Mouse (Mus musculus) CH12.LX (cell line): ENCODE results near the gene AL607142.1. TPM values are rescaled to one million over a fixed set of nuclear protein-coding genes. Genes with fewer than 3 reads are reported as not detected.

Source experiments
- DNase-seq: peaks from one replicate; pipeline ENCODE4 v3.0.0-alpha.2; 2013; ENCODE audit errors: extremely low read depth
- H3K27ac ChIP-seq: 2 replicates; pipeline ENCODE4 v1.5.1; 2012; ENCODE audit warnings: low read depth, mild to moderate bottlenecking, control low read depth, moderate library complexity; ENCODE audit not compliant: insufficient read depth
- H3K27me3 ChIP-seq: replicated peaks from 2 replicates; pipeline ENCODE3; 2012; ENCODE audit warnings: inconsistent platforms
- H3K36me3 ChIP-seq, 2 experiments: replicated peaks in 1 of 2; 2 replicates each; pipeline versions ENCODE3 to v1.6.1; 2012; ENCODE audit warnings: inconsistent platforms in 1 of 2, low read length in 1 of 2, mild to moderate bottlenecking in 1 of 2, mixed read lengths in 1 of 2, moderate library complexity in 1 of 2; ENCODE audit not compliant: control insufficient read depth in 1 of 2, insufficient read depth in 1 of 2
- H3K4me1 ChIP-seq, 2 experiments: 2 replicates each; pipeline ENCODE4 v1.6.1; 2012; ENCODE audit warnings: inconsistent platforms in 1 of 2, moderate library complexity in 1 of 2; ENCODE audit not compliant: insufficient read depth in 2 of 2, control insufficient read depth in 1 of 2
- H3K4me2 ChIP-seq: 2 replicates; pipeline ENCODE4 v1.6.1; 2012; ENCODE audit warnings: low read depth, mild to moderate bottlenecking, control low read depth; ENCODE audit not compliant: poor library complexity, insufficient read depth, severe bottlenecking
- H3K4me3 ChIP-seq, 3 experiments: fragments of 150-350 bp in 1 of 3; sonication (generic) in 1 of 3; replicated peaks in 1 of 3; 2 replicates each; pipeline versions ENCODE3 to v1.5.1; 2011 to 2012; ENCODE audit warnings: low read depth in 2 of 3, low read length in 2 of 3, mild to moderate bottlenecking in 2 of 3, moderate library complexity in 2 of 3, control low read depth in 1 of 3, improper control_type of control experiment in 1 of 3, inconsistent platforms in 1 of 3, mixed read lengths in 1 of 3; ENCODE audit not compliant: poor library complexity in 1 of 3
- H3K79me2 ChIP-seq: replicated peaks from 2 replicates; pipeline ENCODE4 v1.6.1; 2012; ENCODE audit warnings: mild to moderate bottlenecking, moderate library complexity; ENCODE audit not compliant: control insufficient read depth, poor library complexity, insufficient read depth, severe bottlenecking; ENCODE audit errors: extremely low read depth
- H3K9ac ChIP-seq: 2 replicates; pipeline ENCODE4 v1.6.1; 2012; ENCODE audit warnings: low read depth, mild to moderate bottlenecking, control low read depth, moderate library complexity; ENCODE audit not compliant: insufficient read depth
- H3K9me3 ChIP-seq: replicated peaks from 2 replicates; pipeline ENCODE3; 2012; ENCODE audit warnings: low read length, inconsistent platforms, mixed read lengths
- BHLHE40 ChIP-seq: IDR thresholded peaks from 2 replicates; pipeline ENCODE4 v1.6.1; 2011; ENCODE audit warnings: mild to moderate bottlenecking, low read depth, low read length, improper control_type of control experiment
- CHD1 ChIP-seq: IDR thresholded peaks from 2 replicates; pipeline ENCODE4 v1.6.1; 2012; ENCODE audit warnings: low read depth, low read length, improper control_type of control experiment, inconsistent platforms
- CHD2 ChIP-seq: IDR thresholded peaks from 2 replicates; pipeline ENCODE4 v1.6.1; 2011; ENCODE audit warnings: low read length, improper control_type of control experiment
- EP300 ChIP-seq: IDR thresholded peaks from 2 replicates; pipeline ENCODE4 v1.6.1; 2011; ENCODE audit warnings: low read length, improper control_type of control experiment
- ETS1 ChIP-seq: conservative IDR thresholded peaks from 2 replicates; pipeline ENCODE4 v1.6.1; 2012; ENCODE audit warnings: low read depth, mild to moderate bottlenecking, inconsistent platforms, low read length, improper control_type of control experiment, moderate library complexity
- GABPA ChIP-seq: IDR thresholded peaks from 2 replicates; pipeline ENCODE4 v1.6.1; 2012; ENCODE audit warnings: low read depth, low read length, improper control_type of control experiment, inconsistent platforms; ENCODE audit not compliant: insufficient replicate concordance
- HCFC1 ChIP-seq: IDR thresholded peaks from 2 replicates; pipeline ENCODE4 v1.6.1; 2012; ENCODE audit warnings: low read depth, mild to moderate bottlenecking, inconsistent platforms, low read length, improper control_type of control experiment
- IRF4 ChIP-seq: IDR thresholded peaks from 2 replicates; pipeline ENCODE4 v1.6.1; 2014; ENCODE audit warnings: low read depth, mild to moderate bottlenecking, inconsistent platforms, low read length, improper control_type of control experiment
- JUN ChIP-seq: IDR thresholded peaks from 2 replicates; pipeline ENCODE4 v1.6.1; 2011; ENCODE audit warnings: low read depth, mild to moderate bottlenecking, low read length, improper control_type of control experiment, moderate library complexity; ENCODE audit not compliant: insufficient read depth
- MAFK ChIP-seq: IDR thresholded peaks from 2 replicates; pipeline ENCODE4 v1.6.1; 2011; ENCODE audit warnings: low read length, improper control_type of control experiment; ENCODE audit not compliant: insufficient replicate concordance
- MAX ChIP-seq: IDR thresholded peaks from 2 replicates; pipeline ENCODE4 v1.6.1; 2011; ENCODE audit warnings: low read length, improper control_type of control experiment
- MAZ ChIP-seq: IDR thresholded peaks from 2 replicates; pipeline ENCODE4 v1.6.1; 2012; ENCODE audit warnings: low read depth, mild to moderate bottlenecking, inconsistent platforms, low read length, improper control_type of control experiment, moderate library complexity
- MEF2A ChIP-seq: IDR thresholded peaks from 2 replicates; pipeline ENCODE4 v1.6.1; 2014; ENCODE audit warnings: low read depth, mild to moderate bottlenecking, inconsistent platforms, low read length, improper control_type of control experiment, borderline replicate concordance
- MYC ChIP-seq: IDR thresholded peaks from 2 replicates; pipeline ENCODE4 v1.6.1; 2011; ENCODE audit warnings: low read depth, mild to moderate bottlenecking, improper control_type of control experiment, low read length
- NELFE ChIP-seq: IDR thresholded peaks from 2 replicates; pipeline ENCODE4 v1.6.1; 2011; ENCODE audit warnings: low read depth, low read length, improper control_type of control experiment
- NRF1 ChIP-seq: IDR thresholded peaks from 2 replicates; pipeline ENCODE4 v1.6.1; 2014; ENCODE audit warnings: low read depth, mild to moderate bottlenecking, inconsistent platforms, low read length, improper control_type of control experiment, moderate library complexity
- PAX5 ChIP-seq: IDR thresholded peaks from 2 replicates; pipeline ENCODE4 v1.6.1; 2012; ENCODE audit warnings: low read length, inconsistent platforms, mixed read lengths
- POLR2A ChIP-seq: IDR thresholded peaks from 2 replicates; pipeline ENCODE4 v1.6.1; 2011; ENCODE audit warnings: low read depth, mild to moderate bottlenecking, improper control_type of control experiment, low read length
- POLR2AphosphoS2 ChIP-seq: IDR thresholded peaks from 2 replicates; pipeline ENCODE4 v1.6.1; 2011; ENCODE audit warnings: low read depth, low read length, improper control_type of control experiment
- RAD21 ChIP-seq: IDR thresholded peaks from 2 replicates; pipeline ENCODE4 v1.6.1; 2011; ENCODE audit warnings: low read depth, mild to moderate bottlenecking, low read length, improper control_type of control experiment, moderate library complexity
- RCOR1 ChIP-seq: conservative IDR thresholded peaks from 2 replicates; pipeline ENCODE4 v1.6.1; 2012; ENCODE audit warnings: low read depth, mild to moderate bottlenecking, inconsistent platforms, low read length, improper control_type of control experiment
- SMC3 ChIP-seq: IDR thresholded peaks from 2 replicates; pipeline ENCODE4 v1.6.1; 2011; ENCODE audit warnings: low read depth, low read length, improper control_type of control experiment
- UBTF ChIP-seq: IDR thresholded peaks from 2 replicates; pipeline ENCODE4 v1.6.1; 2012; ENCODE audit warnings: low read depth, mild to moderate bottlenecking, inconsistent platforms, low read length, improper control_type of control experiment, moderate library complexity
- USF1 ChIP-seq: IDR thresholded peaks from 2 replicates; pipeline ENCODE4 v1.6.1; 2014; ENCODE audit warnings: low read depth, mild to moderate bottlenecking, inconsistent platforms, low read length, improper control_type of control experiment
- ZC3H11A ChIP-seq: IDR thresholded peaks from 2 replicates; pipeline ENCODE4 v1.6.1; 2012; ENCODE audit warnings: low read depth, mild to moderate bottlenecking, inconsistent platforms, low read length, improper control_type of control experiment
- ZKSCAN1 ChIP-seq: IDR thresholded peaks from 2 replicates; pipeline ENCODE4 v1.6.1; 2012; ENCODE audit warnings: low read depth, inconsistent platforms, low read length, improper control_type of control experiment, borderline replicate concordance
- ZMIZ1 ChIP-seq: IDR thresholded peaks from 2 replicates; pipeline ENCODE4 v1.6.1; 2012; ENCODE audit warnings: low read depth, mild to moderate bottlenecking, inconsistent platforms, low read length, improper control_type of control experiment
- dilution Hi-C: fragments of 300-500 bp; cut with MboI; formaldehyde crosslinking; loops from 2 replicates; pipeline ENCODE4 v1.14.3; 2020; ENCODE audit warnings: low sequenced_read_pairs; ENCODE audit not compliant: extremely low pct_unique_long_range_greater_than_20kb, extremely low pct_ligation_motif_present
- in situ Hi-C: fragments of 300-500 bp; cut with MboI; formaldehyde crosslinking; loops from 3 replicates; pipeline ENCODE4 v1.14.3; 2019; ENCODE audit warnings: low sequenced_read_pairs, low pct_ligation_motif_present, low pct_unique_long_range_greater_than_20kb, mixed read lengths
- polyA plus RNA-seq: library from polyadenylated mRNA; unstranded; fragments of >175 nt; gene quantifications from 2 replicates; pipeline ENCODE4 v1.2.1, GENCODE M21; 2012; ENCODE audit warnings: low read depth; ENCODE audit not compliant: insufficient read length
- total RNA-seq, 2 experiments: library from RNA; depleted of rRNA; stranded (reverse); fragments of 300-350 nt in 1 of 2; fragments of >200 nt in 1 of 2; gene quantifications; 2 replicates each; pipeline ENCODE4 v1.2.3; 2012 to 2014

The AL607142.1 gene
- total and polyA plus RNA-seq, 3 experiments: 22.0 TPM; not detected in 2

DNA sequence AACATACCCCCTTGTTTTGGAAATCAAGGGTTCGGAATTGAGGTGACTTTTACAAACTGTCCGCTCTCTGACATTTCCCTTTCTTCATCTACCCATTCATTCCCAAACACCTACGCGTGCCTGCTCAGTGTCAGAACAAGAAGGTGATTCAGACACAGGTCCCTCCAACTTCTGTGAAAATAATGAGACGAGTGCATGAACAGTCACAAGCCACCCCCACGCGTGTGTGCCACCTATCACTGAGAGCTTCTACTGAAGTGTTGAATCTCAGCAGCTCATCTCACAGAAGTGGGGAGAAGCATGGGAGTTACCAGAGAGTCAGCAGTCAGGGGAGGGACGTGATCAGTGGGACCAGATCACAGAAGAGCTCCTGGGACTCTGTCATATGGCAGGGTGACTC, 12.5 kb downstream of the AL607142.1 start:
- Histone ChIP-seq H3K27me3 (no peaks in the 10 kb centered on the region), H3K4me2 (no peak overlapping the region), H3K36me3 (peaks cover 30 to 95% of the 10 kb centered on the region in 2 experiments), H3K79me2 (no peaks in the 10 kb centered on the region), H3K27ac (no peak overlapping the region), H3K9me3 (no peaks in the 10 kb centered on the region), H3K4me1 (peaks cover 10 to 31% of the 10 kb centered on the region in 2 experiments; a peak in 3 of 4 replicates), H3K4me3 (no peak overlapping the region), H3K9ac (no peak overlapping the region)
- in situ Hi-C loops (no loop called here), dilution Hi-C loops (no loop called here)
- no peak for TF ChIP-seq SMC3
- no peak for TF ChIP-seq MAFK
- no peak for TF ChIP-seq NELFE
- no peak for TF ChIP-seq BHLHE40
- no peak for TF ChIP-seq MEF2A
- TF ChIP-seq USF1: no peak
- TF ChIP-seq JUN: no peak
- TF ChIP-seq EP300: no peak
- TF ChIP-seq MAX: no peak
- no peak for TF ChIP-seq ZC3H11A
- TF ChIP-seq POLR2A: no peak
- TF ChIP-seq GABPA: no peak
- no peak for TF ChIP-seq RAD21
- no peak for TF ChIP-seq RCOR1
- no peak for TF ChIP-seq MYC
- TF ChIP-seq UBTF: no peak
- TF ChIP-seq MAZ: no peak
- no peak for TF ChIP-seq IRF4
- no peak for TF ChIP-seq CHD1
- DNase-seq: no peak

DNA sequence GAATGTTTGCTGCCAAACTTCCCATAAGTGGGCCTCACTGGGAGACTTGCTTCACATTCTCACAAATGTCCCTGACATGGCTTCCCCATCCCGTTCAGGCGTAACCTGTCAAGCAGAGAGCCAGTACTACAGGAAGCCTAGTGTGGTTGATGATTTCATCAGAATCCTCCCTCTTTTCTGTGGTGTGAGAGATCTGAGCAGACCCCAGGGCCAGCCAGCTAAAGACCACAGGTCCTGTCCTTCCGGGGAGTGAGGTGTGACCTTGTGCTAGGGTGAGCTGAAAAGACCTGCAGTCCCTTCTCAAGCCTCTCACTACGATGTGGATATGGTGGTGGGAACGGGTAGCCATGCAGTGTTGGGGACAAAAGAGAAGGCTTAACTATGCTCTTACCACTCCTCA, 17.7 kb downstream of the AL607142.1 start:
- dilution Hi-C loops (no loop called here), in situ Hi-C loops (no loop called here)
- TF ChIP-seq IRF4 (no peak), ETS1 (no peak), CHD2 (no peak), HCFC1 (no peak), NRF1 (no peak), MAZ (no peak), ZKSCAN1 (no peak), NELFE (no peak), POLR2AphosphoS2 (no peak), RAD21 (no peak), PAX5 (no peak), JUN (no peak), MAX (no peak), ZC3H11A (no peak), ZMIZ1 (no peak), USF1 (no peak)
- H3K27me3 ChIP-seq: no peaks in the 10 kb centered on the region
- no peak overlapping the region for H3K4me3 ChIP-seq
- DNase-seq: no peak
- H3K4me1 ChIP-seq: peaks cover 12 to 45% of the 10 kb centered on the region in 2 experiments; a peak in 3 of 4 replicates
- H3K79me2 ChIP-seq: no peaks in the 10 kb centered on the region
- no peak overlapping the region for H3K4me2 ChIP-seq
- peaks cover 18 to 71% of the 10 kb centered on the region in 2 experiments for H3K36me3 ChIP-seq
- no peaks in the 10 kb centered on the region for H3K9me3 ChIP-seq
- H3K9ac ChIP-seq: no peak overlapping the region
- no peak overlapping the region for H3K27ac ChIP-seq
